Mouse (Mus musculus) 416B (cell line): ENCODE data around the gene Apbb2.

Source experiments
- DNase-seq: peaks from one replicate; pipeline ENCODE4 v3.0.0; 2011; ENCODE audit warnings: low read depth

Apbb2 gene

DNA sequence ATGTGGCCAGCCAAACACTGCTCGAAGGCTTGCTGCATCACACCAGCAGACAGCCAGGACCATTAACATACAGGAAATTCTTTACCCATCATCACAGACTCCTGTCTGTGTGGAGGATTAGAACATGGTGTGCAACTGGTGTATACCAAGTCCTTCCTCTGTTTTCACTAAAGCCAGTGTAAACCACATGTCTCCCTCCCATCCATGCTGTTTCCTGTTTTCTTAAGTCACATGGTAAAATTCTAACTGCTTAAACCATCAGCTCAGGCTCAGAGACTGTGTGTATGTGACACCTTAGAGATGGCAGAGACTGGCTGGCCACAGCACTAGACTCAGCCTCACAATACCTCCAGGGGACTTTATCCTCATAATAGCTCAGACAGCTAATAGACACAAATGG lies 236.5 kb downstream of the Apbb2 start:
- peak; percentile 58 for DNase-seq

DNA sequence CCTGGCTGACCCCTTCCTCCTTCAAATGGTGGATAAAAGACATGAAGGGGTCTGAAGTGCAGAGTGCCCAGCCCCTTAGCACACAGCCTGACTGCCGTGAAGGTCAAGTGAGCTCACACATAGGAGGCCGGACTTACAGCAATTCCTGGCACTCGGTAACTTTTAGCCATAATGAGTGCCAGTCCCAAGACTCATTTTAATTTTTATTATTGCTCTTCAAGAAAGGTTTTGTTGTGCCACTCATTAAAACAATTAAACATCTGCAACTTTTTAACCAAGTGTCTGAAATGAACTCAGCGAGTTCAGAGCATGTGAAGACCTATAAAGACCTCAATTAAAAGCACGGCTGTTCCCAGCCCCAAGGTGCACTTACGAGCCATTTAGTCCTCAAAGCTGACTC lies 239.6 kb downstream of the Apbb2 start:
- no peak for DNase-seq

DNA sequence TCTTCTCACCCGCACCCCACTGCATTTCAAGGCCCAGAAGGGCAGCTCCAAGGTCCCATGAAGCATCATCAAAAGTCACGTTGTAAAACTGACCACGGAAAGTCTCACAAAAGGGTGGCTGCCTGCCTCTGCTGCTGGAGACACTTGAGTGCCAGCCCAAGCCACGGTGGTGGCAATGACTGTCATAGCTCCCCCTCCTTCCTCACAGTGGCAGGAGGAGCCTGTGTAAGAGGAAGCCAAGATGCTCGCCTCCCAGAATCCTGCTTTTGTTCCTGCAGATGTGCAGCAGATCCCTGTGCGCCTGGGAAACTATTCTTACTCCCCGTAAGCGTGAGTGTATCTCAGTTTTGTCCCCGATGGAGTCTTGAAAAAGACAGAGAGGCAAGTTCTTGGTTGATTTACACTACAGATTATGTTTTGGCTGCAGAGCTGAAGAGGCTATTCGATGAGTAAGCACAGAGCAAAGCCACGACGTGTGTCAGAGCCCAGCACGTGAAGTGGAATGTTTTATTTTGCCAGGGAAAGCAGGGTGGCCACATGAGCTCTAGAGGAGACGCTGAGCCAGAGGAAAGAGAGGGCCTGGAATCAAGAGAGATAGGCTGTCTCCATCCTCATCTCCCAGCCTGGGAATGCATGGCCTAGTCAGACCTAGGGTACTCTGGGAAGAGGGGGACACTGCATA lies 241.9 kb downstream of the Apbb2 start:
- DNase-seq: no peak

DNA sequence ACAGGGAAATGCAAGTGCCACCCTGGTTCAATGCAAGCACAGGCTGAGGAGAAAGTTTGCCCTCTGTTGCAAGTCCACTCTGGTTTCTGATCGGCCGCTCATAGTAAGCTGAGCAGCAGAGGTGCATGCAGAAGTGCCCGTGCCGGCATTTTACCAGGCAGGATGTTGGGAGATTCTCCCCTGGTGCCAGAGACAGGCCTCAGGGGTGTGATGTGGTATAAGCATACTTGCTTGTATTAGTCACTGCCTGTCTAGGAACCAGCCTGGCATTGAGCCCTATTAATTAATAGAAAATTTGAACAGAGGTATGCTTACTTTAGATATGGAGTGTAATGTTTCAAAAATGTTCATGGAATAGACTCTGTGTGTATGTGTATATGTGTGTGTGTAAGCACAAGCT lies 244.2 kb downstream of the Apbb2 start:
- DNase-seq: no peak

DNA sequence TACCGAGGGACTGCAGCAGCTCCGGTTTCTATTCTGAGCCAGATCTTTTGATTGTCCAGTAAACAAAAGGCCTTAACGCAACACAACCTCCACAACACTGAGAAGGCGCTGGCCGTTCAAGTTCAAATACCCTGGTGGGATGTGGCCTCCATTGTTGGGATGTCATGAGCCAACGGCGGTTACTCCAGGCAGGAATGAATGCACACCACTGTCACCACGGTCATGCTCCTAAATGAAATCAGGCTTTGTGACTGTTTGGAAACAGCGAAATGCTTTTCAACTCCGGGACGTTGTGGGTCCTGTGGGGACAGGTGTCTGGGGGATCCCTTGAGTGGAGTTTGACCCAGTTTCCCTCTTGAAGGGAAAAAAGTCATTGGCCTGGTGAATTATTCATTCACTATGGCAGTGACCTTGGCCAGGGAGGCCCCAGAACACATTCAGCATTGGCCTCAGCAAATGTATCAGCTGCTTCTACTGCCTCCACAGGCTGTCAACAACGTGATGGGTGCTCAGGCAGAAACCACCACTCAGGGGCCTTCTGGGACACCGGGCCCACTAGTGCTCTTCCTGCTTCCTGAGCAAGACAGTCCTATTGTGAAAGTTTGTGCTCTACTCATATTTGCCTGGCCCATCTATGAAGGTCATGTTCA lies 244.9 kb downstream of the Apbb2 start:
- no peak for DNase-seq

DNA sequence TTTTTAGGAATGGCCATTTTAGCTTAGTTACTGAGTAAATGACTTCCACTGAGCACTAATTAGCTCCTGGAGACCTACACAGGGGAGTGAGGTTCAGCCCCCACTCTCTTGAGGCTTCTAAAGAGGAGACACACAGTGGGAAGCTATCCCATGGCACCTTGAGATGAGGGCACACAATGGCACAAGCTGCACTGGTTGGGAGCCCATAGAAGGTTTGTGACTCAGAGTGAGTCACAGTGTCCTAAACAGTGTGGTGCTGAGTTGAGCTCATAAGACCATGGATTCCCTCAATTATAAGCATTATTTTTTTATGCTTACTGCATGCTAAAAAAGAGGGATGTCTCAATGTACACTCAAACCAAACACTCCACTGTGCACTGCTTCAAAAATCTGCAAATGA lies 247.5 kb downstream of the Apbb2 start:
- peak; percentile 45 for DNase-seq

DNA sequence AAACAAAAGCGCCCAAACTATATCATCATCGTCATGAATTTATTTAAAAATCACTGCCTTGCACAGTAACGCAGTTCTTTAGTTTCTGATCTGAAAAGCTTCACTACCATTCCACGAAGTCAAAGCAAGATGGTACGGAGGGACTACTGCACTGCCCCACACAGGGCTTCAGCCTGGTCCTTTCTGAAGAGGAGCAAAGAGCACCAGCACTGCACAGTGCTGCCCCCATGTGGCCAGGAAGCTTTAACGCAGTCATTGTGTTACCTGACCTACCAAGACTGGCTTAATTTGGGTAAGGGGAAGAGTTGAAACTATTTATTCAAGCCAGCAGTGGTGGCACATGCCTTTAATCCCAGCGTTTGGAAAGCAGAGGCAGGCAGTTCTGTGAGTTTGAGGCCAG lies 249.6 kb downstream of the Apbb2 start:
- peak; percentile 61 for DNase-seq

DNA sequence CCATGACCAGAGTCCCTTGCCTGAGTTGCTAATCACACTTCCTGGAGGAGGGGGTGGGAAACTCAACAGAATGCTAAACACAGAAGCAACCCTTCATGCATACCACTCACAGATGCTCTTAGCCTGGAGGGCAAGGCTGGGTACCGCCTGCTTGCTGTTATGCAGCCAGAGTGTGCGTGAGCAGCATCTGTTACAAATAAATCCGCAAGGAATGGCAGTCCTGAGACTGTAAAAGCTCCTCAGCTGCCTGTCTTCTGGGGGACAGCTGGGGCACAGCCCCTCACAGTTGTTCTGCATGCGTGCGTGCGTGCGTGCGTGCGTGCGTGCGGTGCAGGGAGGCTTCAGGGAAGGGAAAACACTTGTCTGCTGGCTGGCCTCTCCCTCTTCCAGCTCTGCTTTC lies 250.9 kb downstream of the Apbb2 start:
- no peak for DNase-seq

DNA sequence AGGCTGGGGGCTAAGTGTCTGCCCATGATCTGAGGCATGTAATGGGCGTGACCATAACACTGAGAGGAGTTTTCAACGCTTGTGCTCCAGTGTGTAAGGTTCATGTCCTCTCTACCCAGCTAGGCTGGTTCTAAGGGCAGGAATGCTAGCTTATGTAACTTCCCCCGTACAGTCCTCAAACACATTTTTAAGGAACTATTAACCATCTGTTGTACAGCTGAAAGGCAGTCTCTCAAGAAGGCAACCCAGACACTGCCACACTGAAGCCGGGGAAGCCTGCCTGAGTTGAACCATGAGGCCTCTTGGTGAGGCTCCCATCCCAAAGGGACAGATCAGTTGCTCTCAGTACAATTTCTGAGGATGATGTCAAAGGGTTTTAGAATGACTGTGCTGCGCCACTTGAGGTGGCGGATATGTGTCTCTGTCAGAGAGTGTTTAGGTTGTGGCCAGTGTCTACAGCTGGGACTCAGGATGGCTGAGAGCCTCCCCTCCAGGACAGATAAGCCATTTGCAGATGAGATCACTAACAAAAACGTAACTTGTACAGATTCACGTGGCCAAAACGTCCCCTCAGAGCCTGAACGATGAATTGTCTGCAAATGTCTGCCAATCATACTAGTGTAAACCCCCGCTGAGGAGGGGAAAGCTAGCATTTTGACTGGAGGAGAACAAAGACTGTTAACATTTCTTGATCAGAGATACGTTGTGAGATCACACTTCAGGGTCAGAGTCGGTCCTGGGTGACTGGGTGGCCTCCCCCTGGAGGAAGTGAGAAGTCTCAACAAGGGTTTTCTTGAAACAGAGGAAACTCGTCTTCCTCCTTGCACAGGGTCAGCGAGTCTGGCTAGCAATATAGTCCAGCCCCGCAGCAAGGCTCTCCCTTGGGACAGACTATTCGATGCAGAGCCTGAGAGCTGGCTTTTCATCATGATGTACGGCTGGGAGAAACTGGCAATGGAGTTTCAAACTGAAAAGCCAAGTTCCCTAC lies 255.0 kb downstream of the Apbb2 start:
- DNase-seq: no peak

DNA sequence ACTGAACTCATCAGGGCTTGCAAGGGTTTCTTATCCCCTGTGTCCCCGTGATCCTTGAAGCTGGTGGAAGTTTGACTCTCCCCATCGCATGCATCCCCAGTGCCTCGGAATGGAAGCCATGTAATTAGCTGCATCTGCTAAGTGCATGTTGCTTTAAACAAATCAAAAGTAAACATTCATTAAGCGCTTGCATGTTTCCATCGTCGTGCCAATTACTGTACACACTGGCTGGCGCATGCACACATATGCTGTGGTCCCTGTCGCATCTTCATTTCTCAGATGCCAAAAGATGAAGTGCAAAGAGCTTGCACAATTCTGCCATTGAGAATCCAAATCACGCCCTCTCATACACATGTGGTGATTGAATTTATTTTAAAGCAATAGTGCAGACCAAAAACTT lies 257.8 kb downstream of the Apbb2 start:
- no peak for DNase-seq

DNA sequence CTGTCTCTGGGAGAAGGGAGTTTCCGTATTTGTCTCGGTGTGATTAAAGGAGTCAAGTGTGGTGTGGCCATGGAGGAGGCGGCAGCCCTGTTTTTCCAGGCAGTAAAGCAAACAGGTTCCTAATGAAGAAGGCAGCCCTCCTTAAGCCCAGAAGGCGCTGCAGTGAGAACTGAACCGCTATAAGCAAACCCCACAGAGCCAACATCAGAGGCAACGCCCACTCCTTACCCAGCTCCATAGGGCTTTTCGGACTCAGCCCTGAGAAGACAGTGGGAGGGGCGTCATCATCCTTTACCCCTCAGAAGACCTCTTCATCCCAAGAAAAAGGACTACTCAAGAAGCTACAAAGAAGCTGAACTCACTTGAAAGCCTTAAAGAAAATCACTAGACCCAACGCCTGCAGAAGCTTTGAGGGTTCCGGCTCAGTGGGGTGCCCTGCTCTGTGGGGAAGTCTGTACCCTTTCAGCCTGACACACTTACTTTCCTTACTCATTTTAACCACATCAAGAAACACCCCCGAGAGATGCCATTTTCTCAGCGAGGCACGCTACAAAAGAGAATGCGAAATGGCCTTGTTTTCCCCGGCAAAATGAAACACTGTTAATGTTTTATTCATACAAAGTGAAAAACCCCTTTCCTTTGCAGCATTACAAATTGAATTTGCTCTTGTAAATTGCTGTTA lies 258.7 kb downstream of the Apbb2 start:
- DNase-seq: no peak

DNA sequence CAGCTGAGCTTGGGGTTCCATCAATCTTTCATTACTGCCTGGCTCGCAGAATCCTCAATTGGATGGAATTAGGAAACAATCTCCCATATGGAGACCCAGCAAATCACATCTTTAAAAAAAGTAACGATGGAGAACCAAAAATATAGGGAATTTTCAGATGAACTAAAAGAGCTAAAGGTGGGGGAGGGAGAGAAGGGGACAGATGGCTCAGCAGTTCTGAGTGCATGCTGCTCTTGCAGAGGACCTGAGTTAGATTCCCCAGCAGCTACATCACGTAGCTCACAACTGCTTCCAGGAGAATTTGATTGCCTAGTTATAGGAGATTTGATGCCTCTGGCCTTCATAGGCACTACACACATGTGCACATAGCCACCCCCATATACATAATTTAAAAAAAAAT lies 263.4 kb downstream of the Apbb2 start:
- DNase-seq: no peak

DNA sequence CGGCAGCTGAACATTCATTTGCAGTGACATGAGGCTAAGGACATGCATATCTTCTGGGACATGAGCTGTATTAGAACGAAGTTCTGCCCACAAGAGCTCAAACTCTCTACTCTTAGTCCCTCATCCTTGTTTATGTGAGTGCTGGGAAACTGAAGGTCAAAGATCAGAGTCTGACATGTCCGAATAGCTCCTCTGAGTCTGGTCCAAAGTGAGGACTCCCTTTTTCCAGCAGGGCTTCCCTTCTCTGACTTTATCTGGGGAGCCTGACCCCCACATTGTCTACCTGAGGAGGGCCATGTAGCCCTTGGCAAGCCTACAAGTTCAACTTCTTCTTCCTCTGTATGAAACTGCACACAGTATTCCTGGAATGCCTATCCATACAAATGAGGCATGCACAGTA lies 264.7 kb downstream of the Apbb2 start:
- no peak for DNase-seq

DNA sequence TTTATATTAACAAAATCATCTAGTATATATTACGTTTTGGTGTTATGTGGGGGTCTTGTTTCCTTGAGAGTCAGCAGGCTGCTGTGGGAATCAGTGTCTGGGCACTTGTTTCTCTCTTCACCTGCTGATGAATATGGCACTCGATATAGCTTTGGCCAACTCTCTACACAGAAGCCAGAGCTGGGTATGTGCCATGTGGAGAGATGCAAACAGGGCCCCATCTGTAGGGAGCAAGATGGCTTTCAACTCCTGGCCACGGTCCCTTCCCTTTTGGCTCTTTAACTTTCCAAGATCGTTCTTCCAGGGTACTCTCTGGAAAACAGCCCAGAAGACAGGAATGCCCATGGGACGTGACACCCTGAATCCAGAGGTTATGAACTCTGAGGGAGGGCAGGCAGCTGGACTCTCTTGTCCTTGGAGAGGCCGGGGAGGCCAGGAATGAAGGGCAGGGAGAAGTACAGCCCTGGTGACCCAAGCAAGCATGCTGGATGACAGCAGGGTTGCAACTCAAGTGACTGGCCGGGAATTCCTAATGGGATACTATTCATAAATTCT lies 266.7 kb downstream of the Apbb2 start:
- no peak for DNase-seq

DNA sequence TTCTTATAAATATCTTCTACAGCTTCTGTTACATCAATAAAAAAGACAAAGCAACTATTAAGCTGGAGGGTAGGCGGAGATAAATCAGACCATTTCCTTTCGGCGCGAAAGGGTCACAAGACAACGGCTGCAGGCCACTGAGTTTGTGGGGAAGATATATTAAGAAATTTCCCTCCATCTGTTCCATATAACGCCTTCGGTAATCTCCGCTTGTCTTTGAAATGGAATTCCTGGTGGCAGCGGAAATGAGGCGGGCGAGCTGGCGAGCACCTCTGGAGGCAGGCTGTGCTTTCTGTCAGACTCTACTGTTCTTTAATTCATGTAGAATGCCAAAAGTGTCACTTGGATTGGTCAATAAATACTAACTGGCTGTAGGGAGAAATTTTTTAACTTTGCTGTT lies 267.5 kb downstream of the Apbb2 start:
- no peak for DNase-seq

DNA sequence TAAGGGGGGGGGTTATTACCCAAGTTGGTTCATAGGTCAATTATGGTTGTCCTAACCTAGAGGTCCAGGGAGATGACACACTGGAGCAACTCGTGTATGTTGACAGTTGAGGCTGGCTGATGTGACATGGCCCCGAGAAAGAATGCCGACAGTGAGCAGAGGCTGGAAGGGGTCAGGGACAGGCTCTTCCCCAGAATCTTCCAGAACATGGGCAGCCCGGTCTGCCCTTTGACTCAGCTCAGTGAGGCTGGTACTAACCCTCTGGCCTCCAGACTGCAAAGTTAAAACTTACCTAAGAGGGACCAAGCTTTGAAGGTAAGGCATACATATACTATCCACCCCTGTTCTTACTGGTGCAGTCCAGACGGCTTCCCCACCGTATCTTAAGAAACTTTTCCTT lies 268.0 kb downstream of the Apbb2 start:
- DNase-seq: no peak

DNA sequence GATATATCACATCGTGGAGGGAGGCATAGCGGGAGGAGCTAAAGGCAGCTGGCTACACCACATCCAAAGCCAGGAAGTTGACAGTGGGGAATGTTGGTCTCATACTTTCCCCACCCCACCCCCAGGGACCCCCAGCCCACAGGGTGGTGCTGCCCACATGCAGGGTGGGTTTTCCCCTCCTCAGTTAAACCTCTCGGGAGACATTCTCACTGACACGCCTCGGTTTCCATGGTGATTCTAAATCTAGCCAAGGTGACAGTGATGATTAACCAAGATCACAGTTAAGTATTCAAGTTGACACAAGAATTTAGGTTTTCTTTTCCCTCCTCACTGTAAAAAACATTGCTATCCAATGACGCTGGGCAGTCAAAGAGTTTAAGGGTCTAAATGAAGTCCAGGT lies 270.2 kb downstream of the Apbb2 start:
- DNase-seq: no peak

DNA sequence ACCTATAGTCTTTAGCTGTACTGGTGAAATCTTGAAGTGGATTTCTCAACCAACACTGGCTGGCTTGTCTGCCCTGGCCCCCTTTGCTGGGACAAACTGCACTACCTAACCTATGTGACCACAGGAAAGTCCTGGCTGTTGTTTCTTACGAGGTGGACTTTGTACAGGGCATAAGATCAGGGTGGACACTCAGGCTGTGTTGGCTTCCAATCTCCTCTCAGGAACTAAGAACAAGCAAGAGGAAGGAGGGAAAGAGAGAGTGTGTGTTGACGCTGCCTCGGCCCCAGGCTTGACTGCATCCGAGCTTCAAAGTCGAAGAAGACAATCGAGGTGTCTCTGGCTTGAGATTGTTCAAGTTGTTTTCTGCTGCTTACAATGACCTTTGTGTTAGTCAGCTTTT lies 271.8 kb downstream of the Apbb2 start:
- no peak for DNase-seq

DNA sequence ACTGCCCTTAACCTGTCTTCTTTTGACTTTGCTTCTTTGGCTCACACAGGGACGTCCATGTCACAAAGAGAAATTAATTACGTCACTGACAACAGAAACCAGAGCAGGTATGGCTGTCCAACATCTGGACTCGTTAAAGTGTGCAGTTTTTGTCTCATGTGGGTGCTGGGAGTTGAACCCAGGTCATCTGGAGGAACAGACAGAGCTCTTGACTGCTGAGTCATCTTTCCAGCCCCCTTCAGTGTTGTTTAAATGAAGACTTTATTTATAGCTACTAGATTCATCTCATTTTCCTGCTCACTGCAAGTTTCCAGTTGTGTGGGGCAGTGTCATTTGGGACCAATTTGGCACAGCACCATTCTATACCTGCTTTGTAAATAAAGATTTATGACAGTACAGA lies 273.4 kb downstream of the Apbb2 start:
- no peak for DNase-seq

DNA sequence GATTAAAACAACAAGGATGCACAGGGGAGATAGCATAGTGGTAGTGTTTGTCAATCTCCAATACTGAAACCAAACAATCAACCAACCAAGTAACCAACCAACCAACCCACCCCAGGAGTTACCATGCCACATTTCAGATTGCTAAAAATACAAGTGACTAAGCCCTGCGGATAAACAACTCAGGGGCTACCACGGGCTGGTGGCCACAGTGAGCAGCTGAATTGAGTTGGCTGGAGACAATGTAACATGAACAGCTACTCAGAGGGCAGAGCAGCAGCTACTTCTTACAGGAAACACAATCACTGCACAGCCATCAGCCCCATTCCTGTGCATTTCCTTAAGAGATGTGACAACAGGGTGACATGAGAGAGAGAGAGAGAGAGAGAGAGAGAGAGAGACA lies 274.4 kb downstream of the Apbb2 start:
- DNase-seq: no peak

DNA sequence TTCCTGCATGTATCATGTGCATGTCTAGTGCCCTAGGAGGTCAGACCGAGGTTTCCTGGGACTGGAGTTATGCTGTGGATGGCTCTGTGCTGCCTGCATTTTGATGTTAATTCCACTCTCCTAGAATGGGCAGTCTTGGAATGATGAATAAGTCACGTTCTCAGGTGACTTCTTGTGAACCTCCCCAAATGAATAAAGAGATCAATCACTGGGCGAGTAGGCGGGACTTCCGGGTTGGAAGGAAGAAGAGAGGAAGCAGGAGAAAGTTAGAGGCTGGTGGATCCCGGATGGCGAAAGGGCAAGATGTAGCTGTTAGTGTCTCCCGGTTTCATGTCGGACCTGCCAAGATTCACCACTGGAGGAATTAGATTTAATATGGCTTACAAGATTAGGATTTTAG lies 276.3 kb downstream of the Apbb2 start:
- DNase-seq: no peak

DNA sequence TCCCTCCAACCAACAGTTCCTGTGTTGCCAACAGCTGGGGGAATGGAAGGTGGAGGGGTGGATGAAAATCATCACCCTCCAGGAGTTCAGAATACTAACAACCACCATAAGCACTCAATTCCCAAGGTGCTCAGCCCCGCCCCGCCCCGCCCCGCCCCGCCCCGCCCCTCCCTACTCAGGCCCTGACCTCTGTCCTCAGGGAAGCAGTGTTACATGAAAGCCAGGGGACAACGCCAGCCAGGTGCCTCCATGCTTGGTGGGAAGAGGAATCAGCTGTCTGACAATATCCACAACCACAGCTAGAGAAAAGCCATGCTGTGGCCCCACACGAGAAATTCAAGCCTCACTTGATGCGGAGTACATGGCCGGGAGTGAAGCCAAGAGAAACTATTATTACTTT lies 276.7 kb downstream of the Apbb2 start:
- DNase-seq: no peak
